Mouse (Mus musculus) large intestine, adult 2 months (tissue): Measurements from ENCODE around the gene Olfr510. TPM values are rescaled to one million over a fixed set of nuclear protein-coding genes. Genes with fewer than 3 reads are reported as not detected.

Source experiments
- DNase-seq: peaks from one replicate; pipeline ENCODE4 v3.0.0-alpha.2; 2012; ENCODE audit warnings: low read depth, low spot score
- WGBS: fragments of 180-500 bp; shearing (Covaris S2); methylation state at CpG from one replicate; pipeline ENCODE4 v1.1.7; 2018; 5-methylcytosine and 5-hydroxymethylcytosine counted together
- polyA plus RNA-seq: library from polyadenylated mRNA; depleted of rRNA; stranded (reverse); fragments of >200 nt; gene quantifications from 2 replicates; pipeline ENCODE4 v1.2.3, GENCODE M21; 2012; rRNA removed

Olfr510 gene
- not detected in 2 replicates for polyA plus RNA-seq

GRCm38 (mm10) chr7:108666118-108666517, at the start of gene Olfr510:
Gene Olfr510, plus strand, starts transcription at chr7:108666418.
- DNase-seq = no peak
- 93% methylated on average over 1 of the region's 1 CpGs for whole genome bisulfite sequencing

GRCm38 (mm10) chr7:108616781-108617180, 49.4 kb upstream of the Olfr510 start:
- 15% methylated on average over 3 of the region's 3 CpGs for WGBS
- DNase-seq = peak; percentile 59

GRCm38 (mm10) chr7:108621514-108621913, 44.7 kb upstream of the Olfr510 start, which contains the start of gene Olfr507:
Gene Olfr507, plus strand, starts transcription at chr7:108621814.
- no peak for DNase-seq
- 78% methylated on average over 2 of the region's 2 CpGs for WGBS

GRCm38 (mm10) chr7:108629694-108630093, 36.5 kb upstream of the Olfr510 start, which contains the start of gene Olfr508:
Gene Olfr508, plus strand, starts transcription at chr7:108629994.
- WGBS = 82% methylated on average over 3 of the region's 3 CpGs
- no peak for DNase-seq

GRCm38 (mm10) chr7:108651806-108652205, 14.4 kb upstream of the Olfr510 start, which contains the start of gene Olfr509:
Gene Olfr509, minus strand, starts transcription at chr7:108651906.
- no peak for DNase-seq

- 91% methylated on average over 3 of the region's 3 CpGs for WGBS
- DNase-seq = no peak
These were observed 3.8 kb upstream of the Olfr510 start for GRCm38 (mm10) chr7:108662419-108662818.

- peak; percentile 64 for DNase-seq
- WGBS = 12% methylated on average over 1 of the region's 1 CpGs
These were observed 4.8 kb downstream of the Olfr510 start for GRCm38 (mm10) chr7:108671058-108671457.

GRCm38 (mm10) chr7:108678886-108679285, 12.7 kb downstream of the Olfr510 start:
- no peak for DNase-seq
- WGBS = 67% methylated on average over 4 of the region's 4 CpGs

- no peak for DNase-seq
These were observed 46.8 kb downstream of the Olfr510 start, which contains the start of gene Olfr512 for GRCm38 (mm10) chr7:108713020-108713419. Gene Olfr512, plus strand, starts transcription at chr7:108713320.

Other genes with a start within 250 kb of the Olfr510 start
- gene Olfr497, start 246.0 kb upstream of the Olfr510 start, polyA plus RNA-seq = not detected in 2 replicates
- gene Olfr498, start 201.1 kb upstream of the Olfr510 start, polyA plus RNA-seq = not detected in 2 replicates
- gene Olfr502, start 141.4 kb upstream of the Olfr510 start, polyA plus RNA-seq = not detected in 2 replicates
- not detected in 2 replicates for gene Olfr503, start 121.9 kb upstream of the Olfr510 start, polyA plus RNA-seq
- not detected in 2 replicates for gene Olfr504, start 100.6 kb upstream of the Olfr510 start, polyA plus RNA-seq
- not detected in 2 replicates for gene Olfr506, start 55.6 kb upstream of the Olfr510 start, polyA plus RNA-seq
- not detected in 2 replicates for gene Olfr507, start 44.6 kb upstream of the Olfr510 start, polyA plus RNA-seq
- not detected in 2 replicates for gene Olfr508, start 36.4 kb upstream of the Olfr510 start, polyA plus RNA-seq
- not detected in 2 replicates for gene Olfr509, start 14.5 kb upstream of the Olfr510 start, polyA plus RNA-seq
- not detected in 2 replicates for gene Olfr512, start 46.9 kb downstream of the Olfr510 start, polyA plus RNA-seq
- gene Olfr513, start 84.6 kb downstream of the Olfr510 start, polyA plus RNA-seq = not detected in 2 replicates
- not detected in 2 replicates for gene Olfr514, start 159.6 kb downstream of the Olfr510 start, polyA plus RNA-seq
- not detected in 2 replicates for gene Olfr516, start 184.1 kb downstream of the Olfr510 start, polyA plus RNA-seq
- gene Olfr517, start 206.0 kb downstream of the Olfr510 start, polyA plus RNA-seq = not detected in 2 replicates
- gene Olfr518, start 218.6 kb downstream of the Olfr510 start, polyA plus RNA-seq = not detected in 2 replicates
- gene Olfr519, start 228.0 kb downstream of the Olfr510 start, polyA plus RNA-seq = not detected in 2 replicates